Mouse (Mus musculus): ENCODE measurements around the gene Arih1. TPM values are rescaled to one million over a fixed set of nuclear protein-coding genes. Genes with fewer than 3 reads are reported as not detected.
"Not testable (repeated sequence)": the region's sequence is repeated elsewhere in the genome, so short reads cannot be mapped to it uniquely, and the experiment has no call there.

Arih1 gene
- total RNA-seq, 2 experiments from 2014 or later = 101 to 125 TPM

- no peak for DNase-seq (ENCODE audit: low spot score in 2 of 2)
- intact Hi-C loops (cut with DNase I) = no loop called here
Measured at GRCm38 (mm10) chr9:59473171-59473570, 13.2 kb downstream of the Arih1 start.

GRCm38 (mm10) chr9:59469446-59469845, 17.0 kb downstream of the Arih1 start:
- intact Hi-C loops (cut with DNase I) = no loop called here
- no peak for DNase-seq (ENCODE audit: low spot score in 2 of 2)

GRCm38 (mm10) chr9:59464293-59464692, 22.1 kb downstream of the Arih1 start:
- intact Hi-C loops (cut with DNase I) = no loop called here
- DNase-seq (ENCODE audit: low spot score in 2 of 2) = no peak

GRCm38 (mm10) chr9:59458997-59459510, 27.4 kb downstream of the Arih1 start:
- DNase-seq (ENCODE audit: low spot score in 2 of 2) = no peak
- intact Hi-C loops (cut with DNase I) = no loop called here

- no peak for DNase-seq (ENCODE audit: low spot score in 2 of 2)
- intact Hi-C loops (cut with DNase I) = no loop called here
Measured at GRCm38 (mm10) chr9:59458416-59458815, 28.0 kb downstream of the Arih1 start.

- no peak for DNase-seq (ENCODE audit: low spot score in 2 of 2)
- intact Hi-C loops (cut with DNase I) = no loop called here
Measured at GRCm38 (mm10) chr9:59457671-59458070, 28.7 kb downstream of the Arih1 start.

- DNase-seq (ENCODE audit: low spot score in 2 of 2) = no peak
- intact Hi-C loops (cut with DNase I) = no loop called here
Measured at GRCm38 (mm10) chr9:59455404-59456068, 30.9 kb downstream of the Arih1 start.

- no peak for DNase-seq (ENCODE audit: low spot score in 2 of 2)
- intact Hi-C loops (cut with DNase I) = no loop called here
Measured at GRCm38 (mm10) chr9:59433729-59434128, 52.7 kb downstream of the Arih1 start.

- intact Hi-C loops (cut with DNase I) = no loop called here
- DNase-seq (ENCODE audit: low spot score in 2 of 2) = no peak
Measured at GRCm38 (mm10) chr9:59431626-59432025, 54.8 kb downstream of the Arih1 start.

- intact Hi-C loops (cut with DNase I) = no loop called here
- no peak for DNase-seq (ENCODE audit: low spot score in 2 of 2)
Measured at GRCm38 (mm10) chr9:59420487-59420886, 65.9 kb downstream of the Arih1 start.

GRCm38 (mm10) chr9:59407271-59407670, 79.1 kb downstream of the Arih1 start:
- no peak for DNase-seq (ENCODE audit: low spot score in 2 of 2)
- intact Hi-C loops (cut with DNase I) = no loop called here

- no peak for DNase-seq (ENCODE audit: low spot score in 2 of 2)
- intact Hi-C loops (cut with DNase I) = no loop called here
Measured at GRCm38 (mm10) chr9:59389086-59389485, 97.3 kb downstream of the Arih1 start.

- intact Hi-C loops (cut with DNase I) = no loop called here
- peak; percentile 7 to 25 for DNase-seq (ENCODE audit: low spot score in 2 of 2)
Measured at GRCm38 (mm10) chr9:59388311-59388710, 98.1 kb downstream of the Arih1 start.

- intact Hi-C loops (cut with DNase I) = no loop called here
- no peak for DNase-seq (ENCODE audit: low spot score in 2 of 2)
Measured at GRCm38 (mm10) chr9:59387461-59387860, 99.0 kb downstream of the Arih1 start.

GRCm38 (mm10) chr9:59375626-59376025, 110.8 kb downstream of the Arih1 start:
- no peak for DNase-seq (ENCODE audit: low spot score in 2 of 2)
- intact Hi-C loops (cut with DNase I) = no loop called here

- DNase-seq (ENCODE audit: low spot score in 2 of 2) = no peak
- intact Hi-C loops (cut with DNase I) = no loop called here
Measured at GRCm38 (mm10) chr9:59369646-59370045, 116.8 kb downstream of the Arih1 start.

GRCm38 (mm10) chr9:59369220-59369619, 117.2 kb downstream of the Arih1 start:
- no peak for DNase-seq (ENCODE audit: low spot score in 2 of 2)
- intact Hi-C loops (cut with DNase I) = no loop called here

GRCm38 (mm10) chr9:59360487-59360886, 125.9 kb downstream of the Arih1 start:
- intact Hi-C loops (cut with DNase I); DNase-seq (ENCODE audit: low spot score in 2 of 2): not testable (repeated sequence)

GRCm38 (mm10) chr9:59358041-59358440, 128.4 kb downstream of the Arih1 start:
- DNase-seq (ENCODE audit: low spot score in 2 of 2); intact Hi-C loops (cut with DNase I): not testable (repeated sequence)

- intact Hi-C loops (cut with DNase I) = loop anchor here (2.0 kb wide), 1 partner anchor 134 kb away; the partner anchor contains the start of gene Arih1
- DNase-seq (ENCODE audit: low spot score in 2 of 2) = peak; percentile 86
Measured at GRCm38 (mm10) chr9:59353253-59353639, 133.2 kb downstream of the Arih1 start, which contains the start of gene Bbs4. Gene Bbs4 (minus strand): TSS chr9:59353508.

- peak in 1 of 2 experiments; percentile 6 for DNase-seq (ENCODE audit: low spot score in 2 of 2)
- intact Hi-C loops (cut with DNase I) = loop anchor here (2.0 kb wide), 1 partner anchor 134 kb away; the partner anchor contains the start of gene Arih1
Measured at GRCm38 (mm10) chr9:59352586-59353252, 133.7 kb downstream of the Arih1 start.

Data from left cerebral cortex, postnatal 36 days (tissue).